Mouse (Mus musculus) thymus, postnatal 36 days (tissue): Measurements from ENCODE around the gene Gorasp1.

Source experiments
- DNase-seq, 2 experiments: peaks; one replicate each; pipeline ENCODE4 v3.0.0; 2022; ENCODE audit warnings: mixed read lengths in 2 of 2

Gorasp1 gene

GRCm38 (mm10) chr9:119972166-119972565, 34.8 kb upstream of the Gorasp1 start:
- DNase-seq = no peak

DNA sequence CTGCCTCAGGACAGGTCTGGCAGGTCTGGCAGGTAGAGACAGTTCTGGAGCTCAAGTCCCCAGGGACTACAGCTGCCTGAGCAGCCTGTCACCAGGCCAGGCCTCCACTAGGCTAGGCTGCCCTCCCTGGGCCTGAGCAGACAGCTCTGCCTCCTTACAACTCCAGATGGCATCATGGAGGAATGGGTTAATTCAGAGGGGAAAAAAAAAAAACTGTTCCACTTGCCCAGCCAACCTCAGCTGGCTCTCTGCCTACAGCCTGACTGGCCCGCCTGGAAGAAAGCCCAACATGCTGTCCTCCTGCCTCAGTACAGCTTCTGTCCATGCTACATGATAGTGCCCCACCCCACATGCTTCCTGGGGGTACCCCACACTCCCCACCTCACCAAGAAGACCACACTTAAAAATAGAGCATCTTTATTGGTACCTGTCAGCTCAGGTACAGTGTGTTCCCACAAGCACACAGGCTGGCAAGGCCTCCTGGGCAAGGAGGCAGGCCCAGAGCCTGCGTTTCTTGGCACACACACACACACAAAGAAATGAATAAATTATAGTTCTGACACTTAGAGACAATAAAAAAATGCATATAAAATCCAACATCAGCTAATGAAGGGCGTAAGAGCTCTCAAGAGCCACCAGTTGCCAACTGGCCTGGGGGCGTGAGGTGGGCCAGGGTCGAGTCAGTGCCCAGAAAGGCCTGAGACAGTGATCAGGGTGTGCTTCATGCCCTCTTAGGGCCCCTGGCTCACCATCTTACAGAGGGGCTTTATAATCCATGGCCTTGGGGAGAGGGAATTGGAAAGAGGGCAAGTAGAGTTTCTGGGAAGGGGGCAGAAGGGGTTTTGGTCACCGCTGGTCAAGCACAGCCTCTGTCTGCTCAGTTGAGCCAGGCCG, 33.6 kb upstream of the Gorasp1 start:
- DNase-seq = no peak

DNA sequence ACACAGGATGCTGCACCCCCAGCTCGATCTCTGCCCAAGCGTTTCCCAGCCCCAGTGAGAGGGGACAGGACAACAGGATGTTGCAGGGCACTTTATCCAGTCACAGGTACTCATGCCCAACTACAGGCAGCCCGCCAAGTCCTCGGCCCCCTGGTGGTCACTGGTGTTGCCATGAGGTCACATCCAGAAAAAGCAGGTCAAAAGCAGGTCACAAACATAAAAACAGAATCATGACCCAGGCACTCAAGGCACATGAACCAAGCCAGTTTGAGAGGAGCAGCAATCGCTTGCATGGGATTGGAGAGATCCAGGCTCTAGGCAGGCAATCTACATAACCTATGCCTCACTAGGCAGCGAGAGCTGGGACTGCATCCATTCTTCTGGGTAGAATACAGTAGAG, 32.9 kb upstream of the Gorasp1 start:
- peak; percentile 49 to 56 for DNase-seq

- peak in 1 of 2 experiments; percentile 8 for DNase-seq
Observed at GRCm38 (mm10) chr9:119969811-119970210, 32.4 kb upstream of the Gorasp1 start.

- DNase-seq = no peak
Observed at GRCm38 (mm10) chr9:119966221-119966910, 29.0 kb upstream of the Gorasp1 start.

GRCm38 (mm10) chr9:119965186-119965585, 27.8 kb upstream of the Gorasp1 start:
- DNase-seq = no peak

DNA sequence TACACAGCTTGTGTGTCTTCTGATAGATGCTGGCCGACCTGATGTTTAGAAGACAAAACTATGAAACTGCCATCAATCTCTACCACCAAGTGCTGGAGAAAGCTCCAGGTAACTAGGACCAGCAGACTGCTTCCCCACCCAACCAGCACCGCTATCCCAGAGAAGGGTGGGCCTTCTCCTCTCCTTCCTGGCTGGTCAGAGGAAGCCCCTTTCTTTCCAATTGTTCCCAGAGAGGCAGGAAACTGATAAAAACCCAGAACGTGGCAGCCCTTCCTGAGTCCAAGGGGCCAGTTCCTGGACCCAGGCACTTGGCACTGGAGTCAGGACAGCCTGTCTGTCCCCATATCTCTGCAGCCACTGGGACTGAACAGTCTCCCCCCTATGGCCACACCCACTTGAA, 26.8 kb upstream of the Gorasp1 start:
- no peak for DNase-seq

- peak; percentile 80 to 81 for DNase-seq
Observed at GRCm38 (mm10) chr9:119962987-119963667, 25.8 kb upstream of the Gorasp1 start.

DNA sequence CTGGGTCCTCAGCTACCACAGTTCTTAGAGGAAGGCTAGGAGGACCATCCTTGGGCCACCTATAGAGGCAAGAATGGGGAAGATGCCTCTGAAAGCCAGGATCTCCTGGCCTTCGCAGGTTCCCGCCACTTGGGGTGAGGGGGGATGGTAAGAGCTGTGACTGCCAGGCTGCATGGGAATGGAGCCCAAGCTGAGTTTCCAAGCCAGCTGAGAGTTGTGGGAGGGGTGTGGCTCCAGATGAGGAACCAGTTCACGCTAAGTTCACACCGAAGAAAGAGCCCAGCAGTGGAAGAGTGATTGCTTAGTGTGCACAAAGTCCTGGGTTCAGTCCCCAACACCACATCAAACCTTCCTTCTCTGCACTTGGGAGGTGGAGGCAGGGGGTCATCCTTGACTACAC, 24.9 kb upstream of the Gorasp1 start:
- no peak for DNase-seq

GRCm38 (mm10) chr9:119958835-119959234, 21.5 kb upstream of the Gorasp1 start:
- DNase-seq = no peak

GRCm38 (mm10) chr9:119951388-119951787, 14.0 kb upstream of the Gorasp1 start:
- no peak for DNase-seq

GRCm38 (mm10) chr9:119950434-119950833, 13.1 kb upstream of the Gorasp1 start:
- no peak for DNase-seq

- no peak for DNase-seq
Observed at GRCm38 (mm10) chr9:119948804-119949203, 11.4 kb upstream of the Gorasp1 start.

DNA sequence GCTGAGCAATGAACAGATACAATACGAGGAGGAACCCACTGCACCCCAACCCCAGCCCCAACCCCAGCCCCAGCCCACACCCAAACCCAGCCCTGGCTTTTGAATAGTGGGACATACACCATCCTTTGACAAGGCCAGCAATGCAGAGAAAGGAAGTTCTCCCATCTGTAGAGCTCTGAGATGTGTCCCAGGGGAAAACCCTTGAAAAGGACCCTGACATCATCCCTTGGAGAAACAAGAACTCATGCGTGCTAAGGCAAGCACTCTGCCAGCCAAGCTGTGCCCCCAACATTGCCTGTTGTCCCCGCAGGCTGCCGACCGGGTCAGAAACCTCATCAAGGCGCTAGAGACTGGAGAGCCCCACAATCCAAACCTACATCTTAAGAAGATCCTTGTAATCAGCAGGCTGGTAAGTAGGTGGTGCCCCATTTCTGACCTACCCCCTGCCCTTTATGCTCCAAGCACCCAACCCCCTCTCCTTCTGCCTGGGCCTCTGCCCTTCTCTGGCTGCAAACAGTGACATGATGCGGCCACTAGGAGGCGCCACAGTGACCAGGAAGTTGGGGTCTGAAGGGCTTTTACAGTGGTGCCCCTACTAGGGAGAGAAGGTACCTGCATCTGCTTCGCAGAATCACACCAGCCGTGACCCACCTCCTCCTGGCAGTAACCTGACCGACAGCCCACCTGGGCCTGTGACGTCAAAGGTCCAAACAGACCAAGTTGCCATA, 8.0 kb upstream of the Gorasp1 start:
- peak; percentile 65 to 70 for DNase-seq

DNA sequence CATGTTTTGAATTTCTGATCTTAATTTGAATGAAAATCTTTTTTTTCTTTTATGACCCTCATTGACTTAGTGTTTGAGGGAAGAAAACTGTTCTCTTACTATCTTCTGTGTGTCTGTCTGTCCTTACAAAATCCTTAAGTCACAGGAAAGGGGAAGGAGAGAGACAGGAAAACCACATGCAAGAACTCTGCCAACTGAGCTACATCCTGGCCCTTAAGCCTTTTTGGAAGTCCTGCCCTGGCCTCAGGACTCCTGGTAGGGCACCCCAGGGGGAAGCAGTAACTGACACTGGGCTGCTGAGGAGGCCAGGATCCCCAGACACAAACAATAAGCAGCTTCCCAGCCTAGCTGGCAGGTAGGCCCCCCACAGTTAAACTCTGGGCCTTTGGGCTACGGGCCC, 6.0 kb upstream of the Gorasp1 start:
- DNase-seq = no peak

- DNase-seq = no peak
Observed at GRCm38 (mm10) chr9:119941861-119942260, 4.5 kb upstream of the Gorasp1 start.

DNA sequence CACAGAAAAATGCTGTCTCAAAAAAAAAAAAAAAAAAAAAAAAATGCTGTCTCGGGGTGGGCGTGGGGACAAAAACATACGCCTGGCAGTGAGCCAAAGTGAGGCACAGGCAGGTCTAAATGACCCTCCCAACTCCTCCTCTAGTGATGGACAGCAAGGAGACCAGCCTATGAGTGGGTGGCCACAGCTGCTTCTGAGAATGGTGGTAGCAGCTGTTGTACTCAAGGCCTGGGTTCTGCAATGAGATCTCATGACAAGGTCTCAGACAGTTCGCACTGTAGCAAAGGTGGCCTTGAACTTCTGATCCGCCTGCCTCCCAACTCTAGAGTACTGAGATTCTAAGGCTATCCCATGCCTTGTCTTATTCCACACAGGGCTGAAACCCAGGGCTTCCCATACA, 4.0 kb upstream of the Gorasp1 start:
- DNase-seq = no peak

DNA sequence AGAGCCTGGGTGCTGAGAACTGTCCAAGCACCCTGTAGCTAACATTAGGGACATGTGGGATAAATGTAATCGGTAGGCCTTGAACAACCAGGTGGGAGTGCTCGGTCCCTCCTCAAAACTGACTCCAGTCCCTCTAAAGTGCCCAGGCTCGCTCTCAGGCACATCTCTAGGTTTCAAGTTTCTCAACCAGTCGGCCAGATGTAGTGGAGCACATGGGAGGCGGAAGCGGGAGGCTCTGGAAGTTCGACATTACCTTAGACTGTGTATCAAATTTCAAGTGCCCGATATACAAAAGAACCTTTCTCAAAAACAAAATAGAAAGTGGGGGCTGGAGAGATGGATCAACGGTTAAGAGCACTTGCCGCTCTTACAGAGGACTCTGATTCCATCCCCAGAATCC, 2.3 kb upstream of the Gorasp1 start:
- no peak for DNase-seq

DNA sequence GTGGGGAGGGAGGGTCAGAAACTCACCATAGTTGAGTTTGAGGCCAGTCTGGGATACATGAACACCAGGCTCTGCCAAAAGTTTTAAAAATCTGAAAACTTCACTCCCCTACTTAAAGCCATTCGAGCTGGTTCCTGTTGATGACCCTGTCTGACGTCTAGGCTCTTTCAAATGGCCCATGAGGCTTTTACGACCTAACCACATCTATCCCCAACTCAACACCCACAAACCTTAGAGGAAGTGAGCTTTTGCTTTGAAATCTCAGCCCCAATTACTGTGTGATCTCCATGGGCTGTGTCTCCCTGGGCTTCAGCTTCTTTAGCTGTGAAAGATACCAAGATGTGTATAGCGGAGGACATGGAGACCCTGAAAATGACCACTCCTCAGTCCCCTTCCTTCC, 1.1 kb upstream of the Gorasp1 start:
- DNase-seq = no peak

GRCm38 (mm10) chr9:119933675-119934074, 3.7 kb downstream of the Gorasp1 start:
- DNase-seq = no peak

DNA sequence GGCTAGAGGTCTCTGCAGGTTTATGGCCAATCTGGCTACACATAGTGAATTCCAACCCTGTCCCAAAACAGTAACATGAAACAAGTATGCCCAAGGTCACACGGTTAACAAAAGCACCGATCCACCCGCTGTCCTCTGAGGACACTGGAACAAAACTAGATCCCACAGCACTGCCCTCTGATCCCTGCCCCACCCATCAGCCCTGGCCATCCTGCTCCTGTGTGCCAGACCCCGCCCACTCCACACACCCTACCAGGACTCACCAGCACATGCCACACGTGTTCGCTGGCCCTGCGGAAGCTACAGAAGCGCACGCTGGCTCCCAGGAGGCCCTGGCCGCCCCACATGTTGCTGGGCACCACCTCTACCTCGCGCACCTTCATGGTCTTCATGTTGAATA, 5.0 kb downstream of the Gorasp1 start:
- no peak for DNase-seq

GRCm38 (mm10) chr9:119926497-119926896, 10.9 kb downstream of the Gorasp1 start:
- DNase-seq = no peak

DNA sequence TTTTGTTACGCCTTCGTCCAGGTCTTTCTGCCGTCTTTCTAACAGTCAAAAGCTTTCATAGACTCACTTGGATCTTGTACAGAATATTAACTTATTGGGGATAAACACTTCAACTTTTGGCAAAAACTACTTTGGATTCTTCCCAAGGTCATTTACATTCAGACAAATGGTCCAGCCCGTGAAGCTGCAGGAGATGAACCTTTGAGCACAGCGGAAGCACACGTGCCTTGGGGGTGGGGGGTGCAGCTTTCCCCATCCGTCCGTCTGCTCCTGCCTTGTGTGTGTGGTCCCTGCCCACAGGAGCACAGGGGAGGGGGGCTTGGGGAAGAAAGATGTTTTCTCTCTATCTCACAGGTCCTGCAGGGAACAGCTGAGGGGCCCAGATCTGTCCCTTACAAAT, 11.6 kb downstream of the Gorasp1 start:
- no peak for DNase-seq
